Mouse (Mus musculus): ENCODE results near the gene Zdhhc19. TPM values are rescaled to one million over a fixed set of nuclear protein-coding genes. Genes with fewer than 3 reads are reported as not detected.

Zdhhc19 gene
- polyA plus RNA-seq (2016; fragmentation: Nextera tagmentation; extraction: Ambion mirVana), result not detected in 2 replicates

DNA sequence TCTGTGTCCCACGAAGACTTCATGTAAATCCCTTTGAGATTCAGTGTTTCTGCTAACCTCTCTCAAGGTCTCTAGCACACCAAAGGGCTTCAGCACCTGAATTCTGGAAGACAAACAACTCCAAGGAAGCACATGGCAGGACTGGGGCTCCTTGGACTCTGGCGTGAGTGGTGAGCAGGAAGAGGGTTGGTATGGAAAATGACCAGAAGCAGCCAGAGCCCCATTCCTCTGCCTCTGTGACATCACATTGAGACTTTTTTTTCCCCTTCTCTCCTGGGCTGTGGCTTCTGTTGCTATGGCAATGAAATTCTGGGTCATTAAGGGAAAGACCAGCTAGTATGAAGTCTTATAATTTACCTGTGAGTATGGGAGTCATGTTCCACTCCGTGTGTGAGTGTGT lies at the start of gene Zdhhc19:
TSS of gene Zdhhc19 (plus strand) at position 301 of the 400 bp plus-strand sequence.
- Histone ChIP-seq H3K27me3 (replicated peaks) (0 out of 2 replicates have a peak, but pooled peaks cover 8% of the 10 kb centered on the region), H3K4me3 (no peak within 1 kb of the TSS), H3K4me2 (no peak within 1 kb of the TSS), H3K36me3 (no peaks in the 10 kb centered on the region), H3K27ac (ENCODE audit: poor library complexity, severe bottlenecking) (no peak within 1 kb of the TSS), H3K9me3 (replicated peaks) (no peaks in the 10 kb centered on the region), H3K9ac (no peak within 1 kb of the TSS), H3K4me1 (replicated peaks) (no peaks in the 10 kb centered on the region)
- 64% methylated on average over 3 of the region's 3 CpGs for WGBS
- ATAC-seq (ENCODE audit: insufficient number of reproducible peaks, low FRiP score), result no peak

DNA sequence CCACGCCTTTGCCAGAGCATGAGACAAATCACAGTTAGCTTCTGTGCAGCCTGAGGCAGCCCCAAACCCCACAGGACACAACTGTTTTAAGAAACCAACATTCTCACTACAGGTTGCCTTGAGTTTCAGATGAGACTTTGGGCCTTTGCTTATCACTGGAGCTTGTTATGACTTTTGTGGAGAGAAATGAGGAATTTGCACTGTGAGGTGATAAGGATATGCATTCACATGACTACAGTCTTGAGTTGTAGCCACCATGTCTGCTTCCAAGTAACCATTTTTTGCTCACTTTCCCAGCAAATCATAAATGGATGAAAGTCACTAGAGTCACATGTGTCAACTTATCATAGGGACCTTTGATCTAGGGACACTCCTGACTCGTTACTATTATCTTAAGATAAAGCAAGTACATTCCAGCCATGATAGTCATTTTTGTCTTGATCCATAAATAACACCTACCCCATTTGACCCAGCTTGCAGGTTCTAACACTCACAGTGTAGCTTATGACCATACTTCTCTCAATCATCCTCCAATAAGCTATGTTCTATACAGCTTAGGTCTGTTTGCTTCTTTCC lies 49.4 kb upstream of the Zdhhc19 start:
- Histone ChIP-seq H3K9ac (no peak overlapping the region), H3K4me3 (no peak overlapping the region), H3K27me3 (replicated peaks) (no peaks in the 10 kb centered on the region), H3K4me2 (no peak overlapping the region), H3K9me3 (replicated peaks) (no peaks in the 10 kb centered on the region), H3K36me3 (peaks cover 4% of the 10 kb centered on the region), H3K4me1 (replicated peaks) (peaks cover 13% of the 10 kb centered on the region), H3K27ac (ENCODE audit: poor library complexity, severe bottlenecking) (no peak overlapping the region)
- 43% methylated on average over 2 of the region's 2 CpGs for WGBS
- ATAC-seq (ENCODE audit: insufficient number of reproducible peaks, low FRiP score), result no peak

- Histone ChIP-seq H3K27ac (ENCODE audit: poor library complexity, severe bottlenecking) (no peak overlapping the region), H3K9ac (no peak overlapping the region), H3K4me2 (no peak overlapping the region), H3K4me1 (replicated peaks) (peaks cover 13% of the 10 kb centered on the region), H3K27me3 (replicated peaks) (no peaks in the 10 kb centered on the region), H3K4me3 (no peak overlapping the region), H3K9me3 (replicated peaks) (no peaks in the 10 kb centered on the region), H3K36me3 (peaks cover 20% of the 10 kb centered on the region)
- WGBS, result 78% methylated on average over 3 of the region's 3 CpGs
- ATAC-seq (ENCODE audit: insufficient number of reproducible peaks, low FRiP score), result no peak
Measured at GRCm38 (mm10) chr16:32449665-32450064, 46.4 kb upstream of the Zdhhc19 start.

DNA sequence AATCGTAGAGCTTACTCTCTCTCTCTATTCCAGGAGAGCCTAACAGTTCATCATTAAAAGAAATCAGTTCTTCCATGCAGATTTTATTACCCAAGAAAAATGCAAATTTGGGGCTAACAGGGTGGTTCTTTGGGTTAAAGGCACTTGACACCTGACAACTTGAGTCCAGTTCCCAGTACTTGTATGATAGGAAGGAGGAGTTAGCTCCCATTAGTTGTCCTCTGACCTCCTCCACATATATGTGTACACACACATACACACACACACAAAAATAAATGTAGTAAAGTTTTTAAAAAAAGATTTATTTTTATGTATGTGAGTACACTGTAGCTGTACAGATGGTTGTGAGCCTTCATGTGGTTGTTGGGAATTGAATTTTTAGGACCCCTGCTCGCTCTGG lies 45.9 kb upstream of the Zdhhc19 start:
- Histone ChIP-seq H3K4me1 (replicated peaks) (peaks cover 13% of the 10 kb centered on the region), H3K36me3 (peaks cover 25% of the 10 kb centered on the region), H3K27ac (ENCODE audit: poor library complexity, severe bottlenecking) (no peak overlapping the region), H3K9ac (no peak overlapping the region), H3K9me3 (replicated peaks) (no peaks in the 10 kb centered on the region), H3K4me2 (no peak overlapping the region), H3K27me3 (replicated peaks) (no peaks in the 10 kb centered on the region), H3K4me3 (no peak overlapping the region)
- 95% methylated on average over 2 of the region's 2 CpGs for WGBS
- ATAC-seq (ENCODE audit: insufficient number of reproducible peaks, low FRiP score), result no peak

GRCm38 (mm10) chr16:32453102-32453501 lies 43.0 kb upstream of the Zdhhc19 start:
- Histone ChIP-seq H3K4me1 (replicated peaks) (peaks cover 7% of the 10 kb centered on the region; the same call in 1 of the 2 replicates), H3K27me3 (replicated peaks) (no peaks in the 10 kb centered on the region), H3K9me3 (replicated peaks) (no peaks in the 10 kb centered on the region), H3K9ac (no peak overlapping the region), H3K4me2 (no peak overlapping the region), H3K4me3 (no peak overlapping the region), H3K36me3 (peaks cover 40% of the 10 kb centered on the region), H3K27ac (ENCODE audit: poor library complexity, severe bottlenecking) (no peak overlapping the region)
- 94% methylated on average over 8 of the region's 8 CpGs for WGBS
- ATAC-seq (ENCODE audit: insufficient number of reproducible peaks, low FRiP score), result no peak

DNA sequence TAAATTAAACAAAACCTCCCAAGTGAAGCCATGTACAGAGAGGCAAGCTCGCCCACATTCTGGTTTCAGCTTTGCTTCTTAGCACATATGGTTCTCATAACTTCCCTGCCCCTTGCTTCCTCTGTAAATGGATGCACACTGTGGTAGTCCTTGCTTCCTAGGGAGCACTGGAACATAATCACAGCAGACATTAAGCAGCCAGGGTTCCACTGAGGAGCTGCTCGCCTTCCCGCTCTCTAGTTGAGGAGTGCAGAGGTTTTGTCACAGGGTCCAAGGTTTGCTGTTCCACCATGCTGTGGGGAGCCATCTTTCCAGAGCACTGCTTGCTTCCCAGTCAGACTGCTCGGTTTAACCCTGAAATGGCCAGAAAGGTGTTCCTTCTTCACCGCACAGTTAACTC lies 41.4 kb upstream of the Zdhhc19 start:
- 85% methylated on average over 5 of the region's 5 CpGs for WGBS
- Histone ChIP-seq H3K4me2 (no peak overlapping the region), H3K36me3 (peaks cover 43% of the 10 kb centered on the region), H3K4me1 (replicated peaks) (peaks cover 5% of the 10 kb centered on the region; the same call in 1 of the 2 replicates), H3K27me3 (replicated peaks) (no peaks in the 10 kb centered on the region), H3K9ac (no peak overlapping the region), H3K27ac (ENCODE audit: poor library complexity, severe bottlenecking) (no peak overlapping the region), H3K9me3 (replicated peaks) (no peaks in the 10 kb centered on the region), H3K4me3 (no peak overlapping the region)
- no peak for ATAC-seq (ENCODE audit: insufficient number of reproducible peaks, low FRiP score)

GRCm38 (mm10) chr16:32456086-32456485 lies 40.0 kb upstream of the Zdhhc19 start:
- ATAC-seq (ENCODE audit: insufficient number of reproducible peaks, low FRiP score), result no peak
- Histone ChIP-seq H3K9me3 (replicated peaks) (no peaks in the 10 kb centered on the region), H3K27ac (ENCODE audit: poor library complexity, severe bottlenecking) (no peak overlapping the region), H3K4me3 (no peak overlapping the region), H3K9ac (no peak overlapping the region), H3K36me3 (peaks cover 49% of the 10 kb centered on the region), H3K4me2 (no peak overlapping the region), H3K4me1 (replicated peaks) (peaks cover 8% of the 10 kb centered on the region; the same call in 1 of the 2 replicates), H3K27me3 (replicated peaks) (no peaks in the 10 kb centered on the region)

- H3K4me2 ChIP-seq, result no peak overlapping the region
- H3K4me3 ChIP-seq, result no peak overlapping the region
- no peak overlapping the region for H3K27ac ChIP-seq (ENCODE audit: poor library complexity, severe bottlenecking)
- H3K36me3 ChIP-seq, result peaks cover 47% of the 10 kb centered on the region
- H3K9me3 ChIP-seq (replicated peaks), result no peaks in the 10 kb centered on the region
- peaks cover 8% of the 10 kb centered on the region; the same call in 1 of the 2 replicates for H3K4me1 ChIP-seq (replicated peaks)
- no peaks in the 10 kb centered on the region for H3K27me3 ChIP-seq (replicated peaks)
- H3K9ac ChIP-seq, result no peak overlapping the region
- WGBS, result 88% methylated on average over 1 of the region's 1 CpGs
- ATAC-seq (ENCODE audit: insufficient number of reproducible peaks, low FRiP score), result no peak
Measured at GRCm38 (mm10) chr16:32456761-32457160, 39.3 kb upstream of the Zdhhc19 start.

DNA sequence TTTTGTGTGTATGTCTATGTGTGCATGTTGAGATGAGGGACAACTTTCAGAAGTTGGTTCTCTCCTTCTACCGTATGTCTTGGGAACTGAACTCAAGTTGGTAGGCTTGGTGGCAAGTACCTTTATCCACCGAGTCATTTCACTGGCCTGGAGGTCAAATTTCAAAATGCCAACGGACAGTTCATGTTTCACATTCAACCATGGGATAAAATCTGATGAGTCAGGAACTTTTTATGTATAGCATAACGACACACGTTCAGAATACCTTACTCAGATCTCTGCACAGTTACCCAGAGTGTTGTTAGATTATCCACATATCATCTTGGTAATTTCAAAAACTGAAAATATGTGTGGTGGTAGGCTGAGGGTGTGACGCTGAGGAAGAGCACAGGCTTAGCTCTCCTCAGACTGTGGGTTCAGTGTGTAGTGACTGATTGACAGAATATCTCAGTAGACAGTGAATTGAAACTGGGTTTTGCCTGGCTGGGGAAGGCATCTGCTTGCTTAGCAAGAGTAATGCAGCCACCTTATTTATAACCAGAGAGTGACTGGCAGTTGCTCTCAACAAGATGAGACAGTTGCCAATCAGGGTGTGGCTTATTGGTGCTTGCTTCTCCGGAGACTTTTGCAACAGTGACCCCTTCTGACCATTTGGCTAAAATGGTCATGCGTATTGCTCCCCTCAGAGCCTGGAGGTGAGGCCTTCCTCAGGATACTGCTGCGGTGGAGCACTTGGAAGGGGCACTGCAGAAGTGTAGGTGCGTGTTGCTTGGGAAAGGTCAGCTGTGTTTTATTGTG lies 38.3 kb upstream of the Zdhhc19 start:
- no peaks in the 10 kb centered on the region for H3K27me3 ChIP-seq (replicated peaks)
- 0 out of 2 replicates have a peak, but pooled peaks have one; percentile 36 for ATAC-seq (ENCODE audit: insufficient number of reproducible peaks, low FRiP score)
- no peak overlapping the region for H3K4me3 ChIP-seq
- no peak overlapping the region for H3K27ac ChIP-seq (ENCODE audit: poor library complexity, severe bottlenecking)
- H3K4me1 ChIP-seq (replicated peaks), result peaks cover 11% of the 10 kb centered on the region
- peaks cover 44% of the 10 kb centered on the region for H3K36me3 ChIP-seq
- no peaks in the 10 kb centered on the region for H3K9me3 ChIP-seq (replicated peaks)
- no peak overlapping the region for H3K9ac ChIP-seq
- no peak overlapping the region for H3K4me2 ChIP-seq
- WGBS, result 61% methylated on average over 10 of the region's 10 CpGs

DNA sequence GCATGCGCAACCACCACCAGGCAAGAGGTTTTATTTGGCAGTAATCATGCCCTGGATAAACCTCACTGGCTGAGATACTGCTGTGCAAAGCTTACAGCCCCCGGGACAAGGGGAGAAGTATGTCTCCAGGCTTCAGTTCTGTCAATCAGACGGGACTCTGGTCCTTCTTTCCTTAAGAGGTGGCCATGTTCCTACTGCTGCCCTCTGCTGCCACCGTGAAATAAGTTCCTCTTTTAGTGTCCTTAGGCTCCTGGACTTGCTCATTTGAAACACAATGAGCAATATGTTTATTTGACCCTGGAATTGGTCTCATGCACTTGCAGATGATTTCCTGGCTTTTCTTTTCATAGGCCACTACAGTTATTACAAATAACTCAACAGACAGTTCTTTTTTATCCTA lies 35.5 kb upstream of the Zdhhc19 start:
- Histone ChIP-seq H3K27me3 (replicated peaks) (no peaks in the 10 kb centered on the region), H3K36me3 (peaks cover 44% of the 10 kb centered on the region), H3K4me1 (replicated peaks) (peaks cover 24% of the 10 kb centered on the region), H3K4me3 (no peak overlapping the region), H3K27ac (ENCODE audit: poor library complexity, severe bottlenecking) (no peak overlapping the region), H3K4me2 (no peak overlapping the region), H3K9me3 (replicated peaks) (no peaks in the 10 kb centered on the region), H3K9ac (no peak overlapping the region)
- ATAC-seq (ENCODE audit: insufficient number of reproducible peaks, low FRiP score), result no peak
- 61% methylated on average over 4 of the region's 4 CpGs for WGBS

GRCm38 (mm10) chr16:32461713-32462112 lies 34.4 kb upstream of the Zdhhc19 start:
- H3K9ac ChIP-seq, result no peak overlapping the region
- no peaks in the 10 kb centered on the region for H3K27me3 ChIP-seq (replicated peaks)
- ATAC-seq (ENCODE audit: insufficient number of reproducible peaks, low FRiP score), result no peak
- H3K4me2 ChIP-seq, result no peak overlapping the region
- no peak overlapping the region for H3K27ac ChIP-seq (ENCODE audit: poor library complexity, severe bottlenecking)
- H3K36me3 ChIP-seq, result peaks cover 39% of the 10 kb centered on the region
- WGBS, result 95% methylated on average over 5 of the region's 5 CpGs
- H3K4me1 ChIP-seq (replicated peaks), result peaks cover 24% of the 10 kb centered on the region
- no peak overlapping the region for H3K4me3 ChIP-seq
- no peaks in the 10 kb centered on the region for H3K9me3 ChIP-seq (replicated peaks)
